Mouse (Mus musculus): ENCODE measurements at regions not wholly inside any gene's neighbourhood (a gene's known extent, or its start where the extent isn't known, plus 50 kb on each side); places are given as distances from the start of the nearest gene placed in this dataset.

DNA sequence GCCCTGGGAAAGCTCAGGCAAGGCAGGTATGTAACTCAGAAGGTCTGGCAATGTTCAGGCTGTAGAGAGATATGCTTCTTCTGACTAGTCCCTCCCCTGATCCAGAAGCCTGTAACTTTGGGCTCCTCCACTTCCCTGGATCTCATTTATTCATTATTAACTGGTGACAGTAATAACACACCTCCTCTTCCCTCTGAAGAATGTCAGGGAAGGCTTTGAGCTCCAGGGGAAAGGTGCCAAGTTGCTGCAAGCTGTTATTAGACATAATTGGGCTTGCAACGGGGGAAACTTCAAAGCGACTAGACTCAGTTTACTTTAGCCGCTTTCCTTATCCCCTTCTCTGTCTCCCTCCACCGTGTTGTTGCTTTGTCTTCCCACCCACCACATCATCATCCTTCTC is 75.6 kb upstream of the Tmprss2 start:
- no peak for DNase-seq (ENCODE audit: inconsistent age in 2 of 2, low spot score in 1 of 2)

GRCm38 (mm10) chr16:97685603-97686285 is 74.7 kb upstream of the Tmprss2 start:
- DNase-seq (ENCODE audit: inconsistent age in 2 of 2, low spot score in 1 of 2) = no peak

DNA sequence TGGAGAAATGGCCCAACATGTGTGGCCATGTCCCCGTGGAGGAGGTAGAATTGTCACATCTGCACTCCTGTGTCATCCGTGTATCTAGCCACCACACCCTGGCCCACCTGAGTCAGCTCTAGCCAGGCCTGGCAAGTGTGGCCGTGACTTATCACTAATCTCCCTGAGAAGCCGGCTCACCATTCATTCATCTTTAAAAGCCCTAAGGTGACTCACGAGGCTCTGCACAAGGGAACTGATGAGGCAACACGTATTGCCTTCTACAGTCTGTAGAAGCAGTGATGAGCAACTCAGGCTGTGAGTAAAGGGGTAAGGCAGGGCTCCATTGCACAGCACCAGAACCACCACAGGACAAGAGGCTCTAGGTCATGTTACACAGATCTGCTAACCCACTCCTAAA is 70.2 kb upstream of the Tmprss2 start:
- DNase-seq (ENCODE audit: inconsistent age in 2 of 2, low spot score in 1 of 2) = peak in 1 of 2 experiments; percentile 72

DNA sequence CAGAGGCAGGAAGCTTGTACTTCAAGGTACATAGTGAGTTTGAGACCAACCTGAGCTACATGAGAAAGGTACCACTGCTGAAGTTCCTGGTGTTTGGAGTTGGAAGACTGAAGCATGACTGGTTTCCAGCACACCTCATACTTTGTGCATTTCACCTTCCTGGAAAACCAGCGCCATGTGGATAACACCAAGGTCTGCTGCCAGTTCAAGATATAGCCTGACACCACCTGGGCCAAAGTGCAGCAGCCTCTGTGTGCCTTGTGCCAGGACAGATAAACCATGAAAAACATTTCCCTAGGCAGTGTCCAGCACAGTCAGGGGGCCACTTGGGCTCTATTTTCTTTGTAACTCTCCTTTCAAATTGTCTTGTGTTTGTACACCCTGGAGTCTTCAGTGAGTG is 68.8 kb upstream of the Tmprss2 start:
- DNase-seq (ENCODE audit: inconsistent age in 2 of 2, low spot score in 1 of 2) = no peak

GRCm38 (mm10) chr16:97679252-97679651 is 68.3 kb upstream of the Tmprss2 start:
- no peak for DNase-seq (ENCODE audit: inconsistent age in 2 of 2, low spot score in 1 of 2)

DNA sequence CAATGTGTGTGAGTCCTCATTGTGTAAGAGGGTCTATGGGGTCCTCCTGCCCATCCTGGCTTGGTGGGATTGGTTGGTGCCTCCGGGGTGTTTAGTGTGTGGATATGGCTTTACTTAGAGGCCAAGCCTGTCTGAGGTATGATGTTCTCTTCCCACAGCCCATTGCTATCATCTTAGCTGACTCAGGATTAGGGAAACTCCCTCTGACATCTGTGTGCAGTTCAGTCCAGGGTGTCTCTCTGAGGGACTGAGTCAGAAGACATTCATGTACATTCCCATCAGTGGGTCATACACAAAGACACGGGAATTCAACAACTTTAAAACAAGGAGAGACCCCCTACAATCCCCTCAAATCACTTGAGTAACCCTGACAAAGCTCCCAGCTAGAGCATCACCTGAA is 66.6 kb upstream of the Tmprss2 start:
- DNase-seq (ENCODE audit: inconsistent age in 2 of 2, low spot score in 1 of 2) = no peak

DNA sequence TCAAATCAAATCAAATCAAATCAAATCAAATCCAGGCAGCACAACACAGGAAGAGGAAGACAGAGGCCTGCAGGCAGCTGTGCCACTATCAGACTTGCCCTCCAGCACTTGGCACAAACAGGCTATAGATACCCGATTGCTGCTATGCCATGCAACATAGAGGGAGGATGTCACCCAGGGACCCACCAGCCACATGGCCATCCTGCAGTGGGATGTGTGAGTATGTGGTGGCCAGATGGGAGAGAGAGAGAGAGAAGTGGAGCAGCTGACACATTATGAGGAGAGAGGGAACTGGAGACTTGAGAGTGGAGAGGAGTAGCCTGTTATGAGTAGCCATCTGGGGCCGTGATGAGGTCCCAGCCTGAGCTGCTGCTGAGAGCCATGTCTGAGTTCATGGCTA is 62.6 kb upstream of the Tmprss2 start:
- DNase-seq (ENCODE audit: inconsistent age in 2 of 2, low spot score in 1 of 2) = no peak

DNA sequence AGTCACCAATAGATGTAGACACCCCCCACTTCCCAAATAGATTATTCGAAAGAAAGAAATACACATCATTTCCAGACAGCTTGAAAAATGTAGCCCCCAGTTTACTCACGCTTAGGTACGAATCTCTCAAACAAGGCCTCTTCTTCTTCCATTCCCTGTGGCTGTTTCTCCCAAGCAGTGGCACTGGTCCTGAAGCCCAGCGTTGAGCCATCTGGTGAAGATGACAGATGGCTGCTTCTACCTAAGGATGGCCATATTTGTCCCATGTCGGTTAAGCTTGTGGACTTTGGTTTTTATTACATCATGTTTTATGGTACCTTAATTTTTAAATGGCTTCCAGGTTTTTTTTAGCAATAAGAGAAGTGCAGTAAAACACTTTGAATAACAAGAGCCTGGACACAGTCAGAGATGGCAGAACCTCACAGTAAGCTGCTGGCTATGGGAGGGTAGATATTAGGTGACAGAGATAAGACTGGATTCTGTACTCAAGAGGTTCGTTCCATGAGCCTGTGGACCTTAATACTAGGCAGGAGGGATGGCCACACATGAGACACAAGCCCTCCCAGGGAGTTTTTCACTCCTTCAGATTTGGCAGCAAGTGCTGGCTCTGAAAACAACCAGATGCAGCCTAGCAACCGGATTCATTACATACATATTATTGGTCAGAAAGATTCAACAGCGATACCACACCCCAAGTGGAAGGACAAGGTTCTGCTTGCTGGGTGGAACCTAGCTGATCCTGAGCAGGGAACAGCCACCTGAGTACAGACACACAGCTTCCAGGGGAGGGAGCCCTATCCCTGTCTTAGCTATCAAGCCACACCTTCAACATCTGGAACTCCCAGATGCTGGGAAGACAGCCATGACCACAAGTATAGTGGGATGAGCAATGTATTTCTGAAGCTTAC is 59.4 kb upstream of the Tmprss2 start:
- DNase-seq (ENCODE audit: inconsistent age in 2 of 2, low spot score in 1 of 2) = peak in 1 of 2 experiments; percentile 25

- DNase-seq (ENCODE audit: inconsistent age in 2 of 2, low spot score in 1 of 2) = peak in 1 of 2 experiments; percentile 44
These were observed 56.5 kb upstream of the Tmprss2 start for GRCm38 (mm10) chr16:97667536-97667935.

DNA sequence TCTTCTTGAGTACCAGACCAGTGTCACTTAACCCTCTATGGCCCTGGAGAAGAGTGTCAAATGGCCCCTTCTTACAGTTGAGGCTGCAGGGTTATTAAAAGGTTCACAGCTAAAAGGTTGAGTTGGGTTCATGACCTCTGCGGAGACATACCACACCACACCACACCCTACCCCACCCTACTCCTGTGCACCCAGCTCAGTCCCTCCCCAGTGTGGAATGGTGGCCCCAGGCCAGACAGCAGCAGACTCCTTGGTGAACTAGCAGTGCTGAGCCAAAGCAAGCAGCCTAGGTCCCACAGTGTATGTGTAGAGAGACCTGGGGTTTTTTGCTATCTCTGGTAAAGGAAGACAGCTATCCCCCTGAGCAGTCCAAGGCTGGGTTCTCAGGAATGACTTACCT is 54.5 kb upstream of the Tmprss2 start:
- no peak for DNase-seq (ENCODE audit: inconsistent age in 2 of 2, low spot score in 1 of 2)
